Mouse (Mus musculus) lung, adult 2 months (tissue): Measurements from ENCODE around the gene Zfp992.

Source experiments
- CTCF ChIP-seq: fragments of 200-500 bp; IDR thresholded peaks from 2 replicates; pipeline ENCODE4 v1.5.1; 2011; ENCODE audit warnings: mild to moderate bottlenecking, low read length, control low read depth; ENCODE audit not compliant: insufficient read depth
- POLR2A ChIP-seq: fragments of 200-500 bp; IDR thresholded peaks from 2 replicates; pipeline ENCODE4 v1.6.1; 2011; ENCODE audit warnings: low read depth, mild to moderate bottlenecking, control low read depth, low read length, borderline replicate concordance; ENCODE audit errors: extremely low read depth

DNA sequence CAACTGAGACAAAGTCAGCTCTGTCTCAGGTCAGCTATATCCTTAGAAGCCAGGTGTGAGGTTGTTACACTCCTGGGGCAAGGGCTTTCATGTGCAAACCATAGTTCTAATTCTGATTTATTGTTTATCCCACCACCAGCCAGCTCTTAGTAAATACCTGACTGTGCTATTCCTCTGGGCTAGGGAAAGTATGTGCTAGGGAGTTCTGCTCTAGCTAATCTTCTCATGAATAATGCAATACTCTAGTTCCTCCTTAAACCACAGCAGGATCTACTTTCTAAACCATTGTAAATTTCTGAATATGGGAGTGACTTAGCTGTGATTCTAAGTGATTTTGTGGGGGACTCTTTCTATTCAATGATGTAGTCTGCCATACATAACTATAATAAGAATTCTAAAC, 43.6 kb downstream of the Zfp992 start:
- TF ChIP-seq CTCF (no peak), POLR2A (no peak)
